Mouse (Mus musculus) intestine, embryonic 14.5 days (tissue): ENCODE measurements at regions not wholly inside any gene's neighbourhood (a gene's known extent, or its start where the extent isn't known, plus 50 kb on each side); places are given as distances from the start of the nearest gene placed in this dataset.

Source experiments
- ATAC-seq: fragments of 200-750 bp; cut with Nextera tagmentation; replicated peaks from 2 replicates; pipeline ENCODE4 v1.8.0; 2017; ENCODE audit warnings: low read depth, moderate number of reproducible peaks, moderate TSS enrichment, moderate library complexity; ENCODE audit not compliant: low FRiP score, low TSS enrichment
- DNase-seq: peaks from one replicate; pipeline ENCODE4 v3.0.0-alpha.2; 2018; ENCODE audit warnings: low spot score
- H3K27ac ChIP-seq: fragments of 300-500 bp; sonication (generic); 2 replicates; pipeline ENCODE4 v1.5.1; 2014; ENCODE audit warnings: low read depth, mild to moderate bottlenecking, control low read depth
- H3K27me3 ChIP-seq: fragments of 300-500 bp; sonication (generic); replicated peaks from 2 replicates; pipeline ENCODE4 v1.6.1; 2014; ENCODE audit warnings: low read length, control low read depth; ENCODE audit not compliant: control insufficient read depth, insufficient read depth
- H3K36me3 ChIP-seq: fragments of 300-500 bp; sonication (generic); 2 replicates; pipeline ENCODE4 v1.6.1; 2014; ENCODE audit warnings: low read length, control low read depth; ENCODE audit not compliant: control insufficient read depth, insufficient read depth
- H3K4me1 ChIP-seq: fragments of 300-500 bp; sonication (generic); replicated peaks from 2 replicates; pipeline ENCODE4 v1.6.1; 2014; ENCODE audit warnings: low read length, control low read depth, mixed read lengths; ENCODE audit not compliant: control insufficient read depth, insufficient read depth
- H3K4me2 ChIP-seq: fragments of 300-500 bp; sonication (generic); 2 replicates; pipeline ENCODE4 v1.6.1; 2014; ENCODE audit warnings: low read length
- H3K4me3 ChIP-seq: fragments of 300-500 bp; sonication (generic); 2 replicates; pipeline ENCODE4 v1.5.1; 2014; ENCODE audit warnings: low read depth, low read length, control low read depth, mixed read lengths
- H3K9ac ChIP-seq: fragments of 300-500 bp; sonication (generic); 2 replicates; pipeline ENCODE4 v1.6.1; 2014; ENCODE audit warnings: mild to moderate bottlenecking, low read length
- H3K9me3 ChIP-seq: fragments of 300-500 bp; sonication (generic); 2 replicates; pipeline ENCODE4 v1.6.1; 2016; ENCODE audit warnings: low read length, control low read depth; ENCODE audit not compliant: control insufficient read depth
- WGBS: fragments of 180-500 bp; shearing (Covaris S2); extraction: QIAGEN DNeasy Blood & Tissue Kit; methylation state at CpG from one replicate; pipeline ENCODE4 v1.1.7; 2014; 5-methylcytosine and 5-hydroxymethylcytosine counted together

GRCm38 (mm10) chr16:70874080-70874479 is 560.3 kb downstream of the Gbe1 start:
- Histone ChIP-seq H3K9me3 (no peaks in the 10 kb centered on the region), H3K27me3 (no peaks in the 10 kb centered on the region), H3K4me1 (no peaks in the 10 kb centered on the region), H3K4me3 (no peak overlapping the region), H3K4me2 (no peak overlapping the region), H3K27ac (no peak overlapping the region), H3K9ac (no peak overlapping the region), H3K36me3 (no peaks in the 10 kb centered on the region)
- ATAC-seq (no peak), DNase-seq (no peak)
- 38% methylated on average over 2 of the region's 2 CpGs for WGBS

GRCm38 (mm10) chr16:70880678-70881077 is 566.9 kb downstream of the Gbe1 start:
- no peaks in the 10 kb centered on the region for H3K27me3 ChIP-seq
- H3K27ac ChIP-seq: no peak overlapping the region
- H3K4me3 ChIP-seq: no peak overlapping the region
- H3K36me3 ChIP-seq: no peaks in the 10 kb centered on the region
- H3K4me1 ChIP-seq: no peaks in the 10 kb centered on the region
- DNase-seq (no peak), ATAC-seq (no peak)
- WGBS: 60% methylated on average over 2 of the region's 2 CpGs
- no peaks in the 10 kb centered on the region for H3K9me3 ChIP-seq
- no peak overlapping the region for H3K4me2 ChIP-seq
- H3K9ac ChIP-seq: no peak overlapping the region

GRCm38 (mm10) chr16:70881098-70881850 is 567.5 kb downstream of the Gbe1 start:
- DNase-seq (no peak), ATAC-seq (no peak)
- no peaks in the 10 kb centered on the region for H3K27me3 ChIP-seq
- H3K9me3 ChIP-seq: no peaks in the 10 kb centered on the region
- no peak overlapping the region for H3K4me2 ChIP-seq
- WGBS: 69% methylated on average over 14 of the region's 14 CpGs
- no peak overlapping the region for H3K27ac ChIP-seq
- no peaks in the 10 kb centered on the region for H3K36me3 ChIP-seq
- no peaks in the 10 kb centered on the region for H3K4me1 ChIP-seq
- no peak overlapping the region for H3K4me3 ChIP-seq
- no peak overlapping the region for H3K9ac ChIP-seq

- no peaks in the 10 kb centered on the region for H3K36me3 ChIP-seq
- H3K27me3 ChIP-seq: no peaks in the 10 kb centered on the region
- ATAC-seq: no peak
- H3K27ac ChIP-seq: no peak overlapping the region
- no peaks in the 10 kb centered on the region for H3K4me1 ChIP-seq
- 77% methylated on average over 5 of the region's 5 CpGs for WGBS
- H3K4me3 ChIP-seq: no peak overlapping the region
- H3K9me3 ChIP-seq: no peaks in the 10 kb centered on the region
- no peak overlapping the region for H3K9ac ChIP-seq
- no peak overlapping the region for H3K4me2 ChIP-seq
- no peak for DNase-seq
These were observed 586.3 kb downstream of the Gbe1 start for GRCm38 (mm10) chr16:70900085-70900484.

GRCm38 (mm10) chr16:70920047-70920446 is 606.3 kb downstream of the Gbe1 start:
- Histone ChIP-seq H3K9me3 (no peaks in the 10 kb centered on the region), H3K4me2 (no peak overlapping the region), H3K4me1 (no peaks in the 10 kb centered on the region), H3K4me3 (no peak overlapping the region), H3K36me3 (no peaks in the 10 kb centered on the region), H3K27ac (no peak overlapping the region), H3K9ac (no peak overlapping the region), H3K27me3 (no peaks in the 10 kb centered on the region)
- ATAC-seq: no peak
- no peak for DNase-seq

- no peak overlapping the region for H3K27ac ChIP-seq
- no peaks in the 10 kb centered on the region for H3K36me3 ChIP-seq
- H3K4me1 ChIP-seq: no peaks in the 10 kb centered on the region
- DNase-seq: no peak
- no peak overlapping the region for H3K9ac ChIP-seq
- no peak overlapping the region for H3K4me3 ChIP-seq
- ATAC-seq: no peak
- no peak overlapping the region for H3K4me2 ChIP-seq
- no peaks in the 10 kb centered on the region for H3K27me3 ChIP-seq
- WGBS: 57% methylated on average over 1 of the region's 1 CpGs
- no peaks in the 10 kb centered on the region for H3K9me3 ChIP-seq
These were observed 615.9 kb downstream of the Gbe1 start for GRCm38 (mm10) chr16:70929651-70930050.

- no peak overlapping the region for H3K27ac ChIP-seq
- H3K27me3 ChIP-seq: no peaks in the 10 kb centered on the region
- no peaks in the 10 kb centered on the region for H3K36me3 ChIP-seq
- peaks cover 5% of the 10 kb centered on the region; the same call in 1 of the 2 replicates for H3K9me3 ChIP-seq
- H3K4me1 ChIP-seq: no peaks in the 10 kb centered on the region
- H3K4me3 ChIP-seq: no peak overlapping the region
- ATAC-seq (no peak), DNase-seq (no peak)
- no peak overlapping the region for H3K4me2 ChIP-seq
- no peak overlapping the region for H3K9ac ChIP-seq
These were observed 622.2 kb downstream of the Gbe1 start for GRCm38 (mm10) chr16:70935959-70936358.

- WGBS: 88% methylated on average over 2 of the region's 2 CpGs
- ATAC-seq: no peak
- H3K4me1 ChIP-seq: no peaks in the 10 kb centered on the region
These were observed 639.2 kb downstream of the Gbe1 start for GRCm38 (mm10) chr16:70952937-70953336.

More at GRCm38 (mm10) chr16:70952937-70953336, 639.2 kb downstream of the Gbe1 start:
- H3K27me3 ChIP-seq: no peaks in the 10 kb centered on the region
- no peak overlapping the region for H3K4me2 ChIP-seq
- H3K9ac ChIP-seq: no peak overlapping the region
- H3K9me3 ChIP-seq: no peaks in the 10 kb centered on the region
- no peak overlapping the region for H3K27ac ChIP-seq
- no peaks in the 10 kb centered on the region for H3K36me3 ChIP-seq
- DNase-seq: no peak
- no peak overlapping the region for H3K4me3 ChIP-seq
